Mouse (Mus musculus) intestine, embryonic 16.5 days (tissue): ENCODE data around the gene Tmem41b. TPM values are rescaled to one million over a fixed set of nuclear protein-coding genes. Genes with fewer than 3 reads are reported as not detected.
"Not testable (repeated sequence)": the region's sequence is repeated elsewhere in the genome, so short reads cannot be mapped to it uniquely, and the experiment has no call there.

Experiments
- ATAC-seq: fragments of 200-750 bp; cut with Nextera tagmentation; 2 replicates; pipeline ENCODE4 v1.8.0; 2017; ENCODE audit warnings: moderate TSS enrichment, moderate library complexity
- H3K27ac ChIP-seq: fragments of 300-500 bp; sonication (generic); 2 replicates; pipeline ENCODE4 v1.5.1; 2014; ENCODE audit warnings: mild to moderate bottlenecking, low read length
- H3K27me3 ChIP-seq: fragments of 300-500 bp; sonication (generic); replicated peaks from 2 replicates; pipeline ENCODE4 v1.6.1; 2014; ENCODE audit warnings: low read length, control low read depth, mixed read lengths; ENCODE audit not compliant: control insufficient read depth, insufficient read depth
- H3K36me3 ChIP-seq: fragments of 300-500 bp; sonication (generic); 2 replicates; pipeline ENCODE4 v1.6.1; 2014; ENCODE audit warnings: low read length, control low read depth; ENCODE audit not compliant: control insufficient read depth, insufficient read depth
- H3K4me1 ChIP-seq: fragments of 300-500 bp; sonication (generic); 2 replicates; pipeline ENCODE4 v1.6.1; 2014; ENCODE audit warnings: low read length, control low read depth, mixed read lengths; ENCODE audit not compliant: control insufficient read depth, insufficient read depth
- H3K4me2 ChIP-seq: fragments of 300-500 bp; sonication (generic); 2 replicates; pipeline ENCODE4 v1.6.1; 2014; ENCODE audit warnings: low read depth, low read length, control low read depth
- H3K4me3 ChIP-seq: fragments of 300-500 bp; sonication (generic); 2 replicates; pipeline ENCODE4 v1.5.1; 2014; ENCODE audit warnings: mild to moderate bottlenecking, low read length
- H3K9ac ChIP-seq: fragments of 300-500 bp; sonication (generic); 2 replicates; pipeline ENCODE4 v1.6.1; 2014; ENCODE audit warnings: low read depth, low read length
- H3K9me3 ChIP-seq: fragments of 300-500 bp; sonication (generic); 2 replicates; pipeline ENCODE4 v1.6.1; 2016; ENCODE audit warnings: low read length, control low read depth; ENCODE audit not compliant: control insufficient read depth
- WGBS: fragments of 180-500 bp; shearing (Covaris S2); extraction: QIAGEN DNeasy Blood & Tissue Kit; methylation state at CpG from one replicate; pipeline ENCODE4 v1.1.7; 2014; 5-methylcytosine and 5-hydroxymethylcytosine counted together
- polyA plus RNA-seq: library from polyadenylated mRNA; unstranded; fragments of >200 nt; fragmentation: Nextera tagmentation; extraction: Ambion mirVana; gene quantifications from 2 replicates; pipeline ENCODE4 v1.2.1, GENCODE M21; 2015

Gene Tmem41b
- polyA plus RNA-seq, 1 experiment from 2014 or later = 88.6 TPM

- Histone ChIP-seq H3K9me3 (no peaks in the 10 kb centered on the region), H3K27me3 (no peaks in the 10 kb centered on the region), H3K36me3 (no peaks in the 10 kb centered on the region), H3K9ac (peak overlapping the region; percentile 80), H3K4me2 (peak overlapping the region; percentile 69), H3K27ac (peak overlapping the region; percentile 85), H3K4me1 (peaks cover 4% of the 10 kb centered on the region; the same call in 1 of the 2 replicates), H3K4me3 (peak overlapping the region; percentile 66)
- 0% methylated on average over 43 of the region's 43 CpGs for WGBS
- peak; percentile 98 for ATAC-seq
These were observed 528 bp downstream of the Tmem41b start for GRCm38 (mm10) chr7:109986133-109986669.

- under 1% methylated on average over 27 of the region's 27 CpGs for WGBS
- peak; percentile 72 for ATAC-seq
These were observed 1.0 kb downstream of the Tmem41b start for GRCm38 (mm10) chr7:109985661-109986132.

GRCm38 (mm10) chr7:109984608-109985007, 2.1 kb downstream of the Tmem41b start:
- not testable (repeated sequence) for H3K27ac ChIP-seq, H3K9me3 ChIP-seq, ATAC-seq, H3K36me3 ChIP-seq, H3K27me3 ChIP-seq, H3K9ac ChIP-seq, H3K4me1 ChIP-seq, H3K4me3 ChIP-seq
- H3K4me2 ChIP-seq = peak overlapping the region; percentile 55; the same call in 1 of the 2 replicates
- WGBS = 68% methylated on average over 5 of the region's 5 CpGs

More at GRCm38 (mm10) chr7:109985661-109986132, 1.0 kb downstream of the Tmem41b start:
- Histone ChIP-seq H3K36me3 (no peaks in the 10 kb centered on the region), H3K27me3 (no peaks in the 10 kb centered on the region), H3K4me1 (peaks cover 4% of the 10 kb centered on the region; the same call in 1 of the 2 replicates), H3K4me3 (peak overlapping the region; percentile 66), H3K27ac (peak overlapping the region; percentile 81), H3K9ac (peak overlapping the region; percentile 80), H3K4me2 (peak overlapping the region; percentile 55), H3K9me3 (no peaks in the 10 kb centered on the region)

GRCm38 (mm10) chr7:109977131-109977530, 9.6 kb downstream of the Tmem41b start:
- not testable (repeated sequence) for H3K9ac ChIP-seq, H3K4me2 ChIP-seq, H3K36me3 ChIP-seq, H3K27me3 ChIP-seq, H3K4me3 ChIP-seq, H3K4me1 ChIP-seq, H3K9me3 ChIP-seq, H3K27ac ChIP-seq, ATAC-seq
- 71% methylated on average over 5 of the region's 5 CpGs for WGBS

DNA sequence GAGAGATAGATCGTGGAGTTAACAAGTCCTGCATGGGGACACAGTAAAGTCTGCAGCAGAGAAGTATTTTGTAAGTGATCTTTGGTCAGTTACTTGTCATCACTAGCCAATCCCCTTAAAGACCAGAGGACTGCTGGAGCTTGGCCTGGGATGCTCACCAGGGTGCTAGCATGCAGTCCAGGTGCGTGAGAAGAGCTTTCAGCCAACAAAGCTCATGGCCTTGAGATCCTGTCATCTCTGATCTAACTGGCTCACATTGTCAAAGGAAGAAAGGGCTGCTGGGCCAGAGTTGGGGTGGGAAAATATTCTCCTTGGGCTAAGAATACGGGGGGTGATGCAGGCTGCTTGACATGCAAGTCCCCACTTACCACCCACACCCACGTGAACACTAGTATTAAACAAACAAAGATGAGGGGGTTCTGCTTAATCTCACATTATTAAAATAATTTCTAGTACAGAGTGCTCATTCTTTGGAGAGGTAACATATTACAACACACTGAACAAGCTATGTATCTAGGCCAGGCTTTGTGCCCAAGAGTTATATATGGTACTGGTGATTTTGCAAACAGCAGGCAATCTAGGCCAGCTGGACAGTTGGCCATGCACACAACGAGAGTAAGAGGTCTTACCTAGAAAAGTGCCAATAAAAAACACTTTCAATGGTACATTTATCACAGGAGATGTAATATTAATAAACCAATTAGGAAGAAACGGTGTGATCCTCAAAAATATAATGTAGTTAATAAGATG, 10.6 kb downstream of the Tmem41b start:
- H3K4me3 ChIP-seq = no peak overlapping the region
- no peaks in the 10 kb centered on the region for H3K9me3 ChIP-seq
- no peak overlapping the region for H3K4me2 ChIP-seq
- 89% methylated on average over 6 of the region's 6 CpGs for WGBS
- no peak for ATAC-seq
- H3K36me3 ChIP-seq = no peaks in the 10 kb centered on the region
- no peaks in the 10 kb centered on the region for H3K27me3 ChIP-seq
- H3K27ac ChIP-seq = no peak overlapping the region
- no peaks in the 10 kb centered on the region for H3K4me1 ChIP-seq
- no peak overlapping the region for H3K9ac ChIP-seq

- Histone ChIP-seq H3K36me3 (no peaks in the 10 kb centered on the region), H3K4me1 (peaks cover 7% of the 10 kb centered on the region; the same call in 1 of the 2 replicates), H3K27ac (peak overlapping the region; percentile 63), H3K4me2 (no peak overlapping the region), H3K9ac (no peak overlapping the region), H3K27me3 (no peaks in the 10 kb centered on the region), H3K4me3 (no peak overlapping the region), H3K9me3 (no peaks in the 10 kb centered on the region)
- ATAC-seq = no peak
These were observed 17.2 kb downstream of the Tmem41b start for GRCm38 (mm10) chr7:109969542-109969941.

DNA sequence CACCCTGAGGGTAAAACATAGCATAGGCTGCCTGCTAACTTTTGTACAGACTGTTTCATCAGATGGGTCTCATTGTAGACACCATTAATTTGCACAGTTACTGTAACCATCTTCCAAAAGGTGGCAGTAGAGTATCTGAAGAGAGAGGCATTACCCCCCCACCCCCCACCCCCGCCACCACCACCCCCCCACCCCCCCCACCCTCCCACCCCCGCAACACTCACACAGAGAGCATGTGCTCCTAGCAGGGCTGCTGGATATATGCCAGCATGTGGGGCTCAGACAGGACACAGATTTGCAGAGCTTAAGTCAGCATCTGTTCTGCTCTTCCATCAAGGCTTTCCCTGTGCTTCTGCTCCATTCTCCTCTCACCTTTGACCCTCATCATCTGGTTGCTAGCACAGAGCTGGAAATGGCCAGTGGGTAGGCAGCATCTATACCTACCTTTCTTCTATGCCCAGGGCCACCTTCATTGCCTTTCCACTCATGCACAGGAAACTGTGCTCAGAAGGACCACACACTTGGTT, 17.7 kb downstream of the Tmem41b start:
- no peak overlapping the region for H3K4me2 ChIP-seq
- ATAC-seq = peak; percentile 70
- H3K27me3 ChIP-seq = no peaks in the 10 kb centered on the region
- peak overlapping the region; percentile 48; the same call in 1 of the 2 replicates for H3K27ac ChIP-seq
- no peaks in the 10 kb centered on the region for H3K36me3 ChIP-seq
- H3K4me1 ChIP-seq = peaks cover 7% of the 10 kb centered on the region; the same call in 1 of the 2 replicates
- H3K9me3 ChIP-seq = no peaks in the 10 kb centered on the region
- 0% methylated on average over 2 of the region's 2 CpGs for WGBS
- no peak overlapping the region for H3K9ac ChIP-seq
- no peak overlapping the region for H3K4me3 ChIP-seq

DNA sequence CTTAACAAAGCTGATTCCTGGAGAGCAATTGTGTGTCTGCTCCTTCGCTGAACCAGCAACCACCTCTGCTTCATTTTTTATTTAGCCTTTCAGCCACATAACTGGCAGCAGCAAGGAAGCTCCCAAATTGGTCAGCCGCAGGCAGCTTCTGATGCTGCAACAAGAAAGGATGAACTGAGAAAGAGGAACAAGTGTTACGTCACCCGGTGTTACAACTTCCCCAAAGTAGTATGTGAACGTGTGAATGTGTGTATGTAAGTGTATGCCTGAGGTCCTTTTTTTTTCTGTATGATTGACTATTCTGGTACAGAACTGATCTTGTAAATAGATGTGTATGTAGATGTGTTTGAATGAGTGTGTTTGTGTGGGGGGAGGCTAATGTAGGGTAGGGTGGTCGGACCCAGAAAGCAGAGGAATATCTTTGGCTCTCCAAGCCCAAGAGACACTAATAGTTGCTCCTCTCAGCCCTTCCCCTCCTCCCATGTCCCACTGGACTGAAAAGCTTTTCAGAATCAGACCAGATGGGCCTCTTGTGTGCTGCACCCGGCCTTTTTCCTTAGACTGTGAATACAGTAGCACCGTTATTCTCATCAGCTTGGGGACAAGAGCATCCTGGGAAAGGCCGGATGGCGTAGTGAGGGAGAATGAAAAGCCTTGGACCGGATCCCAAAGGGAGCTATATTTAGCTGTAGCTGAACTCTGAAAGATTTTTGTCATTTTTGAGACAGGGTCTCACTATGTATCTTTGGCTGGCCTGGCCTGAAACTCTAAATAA, 18.7 kb downstream of the Tmem41b start:
- peak; percentile 58; the same call in 1 of the 2 replicates for ATAC-seq
- 69% methylated on average over 11 of the region's 11 CpGs for WGBS
- H3K4me1 ChIP-seq = peaks cover 7% of the 10 kb centered on the region; the same call in 1 of the 2 replicates
- H3K27ac ChIP-seq = peak overlapping the region; percentile 62
- no peaks in the 10 kb centered on the region for H3K9me3 ChIP-seq
- no peak overlapping the region for H3K4me2 ChIP-seq
- H3K27me3 ChIP-seq = no peaks in the 10 kb centered on the region
- no peaks in the 10 kb centered on the region for H3K36me3 ChIP-seq
- H3K4me3 ChIP-seq = no peak overlapping the region
- H3K9ac ChIP-seq = no peak overlapping the region

DNA sequence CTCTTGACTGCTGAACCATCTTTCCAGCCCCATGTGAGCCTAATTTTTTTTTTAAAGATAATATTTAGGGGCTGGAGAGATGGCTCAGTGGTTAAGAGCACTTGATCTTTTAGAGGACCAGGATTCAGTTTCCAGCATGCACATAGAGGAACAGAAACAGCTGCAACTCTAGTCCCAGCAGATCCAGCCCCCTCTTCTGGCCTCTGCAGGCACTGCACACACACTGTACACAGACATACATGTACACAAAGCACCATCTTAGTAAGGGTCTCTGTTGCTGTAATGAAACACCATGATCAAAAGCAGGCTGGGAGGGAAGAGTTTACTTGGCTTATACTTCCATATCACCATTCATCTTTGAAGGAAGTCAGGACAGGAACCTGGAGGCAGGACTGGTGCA, 21.1 kb downstream of the Tmem41b start:
- Histone ChIP-seq H3K27me3 (no peaks in the 10 kb centered on the region), H3K27ac (no peak overlapping the region), H3K4me3 (no peak overlapping the region), H3K4me1 (peaks cover 11% of the 10 kb centered on the region), H3K9me3 (no peaks in the 10 kb centered on the region), H3K4me2 (no peak overlapping the region), H3K9ac (no peak overlapping the region), H3K36me3 (no peaks in the 10 kb centered on the region)
- no peak for ATAC-seq
